11 mouse cellular contexts compared by ENCODE assay signal in genomic region chr9:42808394-42808793, GRCm38 (mm10).
DNase-seq lines count a peak whose midpoint lies in the region; TF ChIP-seq lines count a peak whose summit lies in the region.
"Had no signal": no experiment of that assay in that cellular context is flagged by ENCODE, and none has a peak within 500 bp of the region (broad histone marks: within the 10 kb centered on the region; RNA-seq: fewer than 3 reads in every experiment).

No protein-coding gene starts in this region.

- no peaks in the 10 kb centered on the region for H3K9me3 ChIP-seq in heart, embryonic 10.5 days
- H3K9me3 ChIP-seq: embryonic facial prominence, embryonic 12.5 days had no signal

- H3K4me3 ChIP-seq in heart, adult 2 months = no peak overlapping the region
- no peak overlapping the region for H3K4me3 ChIP-seq in heart, embryonic 10.5 days
- H3K4me3 ChIP-seq: embryonic facial prominence, embryonic 12.5 days had no signal

- no peak for DNase-seq in heart, adult 2 months
- DNase-seq in heart, embryonic 10.5 days (ENCODE audit: low spot score) = no peak
- DNase-seq in 3T3-L1 (ENCODE audit: low read depth, low spot score) (peak; percentile 8), R1 (ENCODE audit: low read depth, low spot score) (peak; percentile 65)
- peak; percentile 45 for DNase-seq in kidney, postnatal 10 days
- DNase-seq in layer of hippocampus, adult 9-10 months (ENCODE audit: low spot score) = no peak
- no peak for DNase-seq in spleen, postnatal 14 days (ENCODE audit: low spot score in 2 of 2)
- DNase-seq in frontal cortex, postnatal 10 days (ENCODE audit: low spot score in 2 of 2) = no peak
- DNase-seq: midbrain, embryonic 14.5 days; right cerebral cortex, postnatal 14 days had no signal

- TF ChIP-seq CTCF in heart, adult 2 months (IDR thresholded peaks at IDR 0.05) = peak; percentile 41

- H3K9ac ChIP-seq in heart, adult 2 months (ENCODE audit: low read depth, low read length) = no peak overlapping the region
- H3K9ac ChIP-seq: embryonic facial prominence, embryonic 12.5 days had no signal

- no peak for TF ChIP-seq EP300 in heart, adult 2 months (IDR thresholded peaks at IDR 0.05; ENCODE audit: insufficient read depth, low read depth, low read length)

- no peaks in the 10 kb centered on the region for H3K79me2 ChIP-seq in heart, adult 2 months (replicated peaks; ENCODE audit: control insufficient read depth, insufficient read depth, low read length)

- H3K36me3 ChIP-seq in heart, adult 2 months (ENCODE audit: control insufficient read depth, insufficient read depth, low read length) = no peaks in the 10 kb centered on the region
- H3K36me3 ChIP-seq in heart, embryonic 10.5 days = no peaks in the 10 kb centered on the region
- H3K36me3 ChIP-seq: embryonic facial prominence, embryonic 12.5 days had no signal

- TF ChIP-seq POLR2A in heart, adult 2 months (IDR thresholded peaks at IDR 0.05; ENCODE audit: insufficient read depth, low read depth, low read length) = no peak

- WGBS in heart, adult 2 months = 60% methylated on average over 9 of the region's 9 CpGs
- 69% methylated on average over 9 of the region's 9 CpGs for WGBS in heart, embryonic 10.5 days

- no peaks in the 10 kb centered on the region for H3K4me1 ChIP-seq in heart, adult 2 months (ENCODE audit: control insufficient read depth, insufficient read depth, low read length)
- H3K4me1 ChIP-seq in heart, embryonic 10.5 days = no peaks in the 10 kb centered on the region
- H3K4me1 ChIP-seq: embryonic facial prominence, embryonic 12.5 days had no signal

- H3K27me3 ChIP-seq in heart, adult 2 months (ENCODE audit: control insufficient read depth, insufficient read depth, low read length) = peaks cover 3% of the 10 kb centered on the region; the same call in 1 of the 2 replicates
- peaks cover 24% of the 10 kb centered on the region; the same call in 1 of the 2 replicates for H3K27me3 ChIP-seq in heart, embryonic 10.5 days (ENCODE audit: insufficient read depth, poor library complexity, severe bottlenecking)
- H3K27me3 ChIP-seq: embryonic facial prominence, embryonic 12.5 days had no signal

- intact Hi-C loops in heart, adult 2 months (cut with DNase I) = no loop called here

- no peak overlapping the region for H3K27ac ChIP-seq in heart, adult 2 months
- H3K27ac ChIP-seq in heart, embryonic 10.5 days = no peak overlapping the region
- H3K27ac ChIP-seq: embryonic facial prominence, embryonic 12.5 days had no signal

Comparison
In these comparisons a context has a peak if more than half of its experiments do, and no peak if none do; other contexts are left out.
1. DNase-seq: peak in 3T3-L1 (single experiment), R1 (single experiment) and kidney, postnatal 10 days (single experiment); none in heart, adult 2 months (0 of 2), heart, embryonic 10.5 days (single experiment), layer of hippocampus, adult 9-10 months (single experiment), spleen, postnatal 14 days (0 of 2) and frontal cortex, postnatal 10 days (0 of 2).